Mouse (Mus musculus) c-Kit-positive CD71-positive TER-119-positive erythroid progenitor cells, embryonic 14.5 days (primary cell): ENCODE results near the gene Ubxn2a.

ENCODE experiments used
- DNase-seq: peaks from one replicate; pipeline ENCODE4 v3.0.0-alpha.2; 2013; ENCODE audit warnings: low spot score

Ubxn2a gene

DNA sequence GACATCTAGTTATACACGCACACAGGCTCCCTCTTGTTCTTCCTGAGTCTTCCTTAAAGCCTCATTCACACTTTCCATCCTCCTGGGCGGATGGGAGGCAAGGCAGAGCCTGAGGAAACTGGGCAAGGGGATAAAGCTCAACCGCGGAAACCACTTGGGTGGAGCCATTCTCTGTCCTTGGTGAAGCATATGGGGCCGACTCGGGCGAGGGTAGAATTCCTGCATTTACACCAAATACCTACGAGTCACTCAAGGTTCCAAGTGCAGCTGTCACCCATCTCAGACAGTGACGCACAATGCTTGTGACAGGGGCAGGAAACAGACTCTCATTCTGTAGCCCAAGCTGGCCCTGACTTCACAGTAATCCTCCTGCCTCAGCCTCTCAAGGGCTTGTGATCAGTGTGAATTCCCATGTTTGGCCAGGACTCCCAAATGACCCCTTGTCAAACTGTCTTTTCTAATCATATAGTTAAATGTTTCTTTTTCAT, 29.2 kb downstream of the Ubxn2a start:
- DNase-seq, result no peak

DNA sequence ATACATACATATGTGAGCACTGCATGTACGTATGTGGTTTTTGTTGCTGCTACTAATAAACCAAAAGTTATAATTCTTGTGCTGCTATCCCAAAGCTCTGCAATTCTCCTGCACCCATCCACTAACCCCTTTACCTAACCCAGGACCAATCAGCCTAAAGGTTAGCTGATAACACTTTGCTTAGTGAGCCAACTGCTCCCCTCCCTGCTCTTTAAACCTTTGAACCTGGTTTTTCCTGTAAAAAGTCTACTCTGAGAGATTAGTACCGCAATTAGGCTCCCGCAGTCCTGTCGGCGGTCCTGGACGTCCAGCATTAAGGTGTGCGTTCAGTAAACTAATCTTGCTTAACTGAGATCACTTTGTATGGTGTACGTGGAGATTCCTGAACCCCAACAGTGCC, 31.9 kb downstream of the Ubxn2a start:
- no peak for DNase-seq

DNA sequence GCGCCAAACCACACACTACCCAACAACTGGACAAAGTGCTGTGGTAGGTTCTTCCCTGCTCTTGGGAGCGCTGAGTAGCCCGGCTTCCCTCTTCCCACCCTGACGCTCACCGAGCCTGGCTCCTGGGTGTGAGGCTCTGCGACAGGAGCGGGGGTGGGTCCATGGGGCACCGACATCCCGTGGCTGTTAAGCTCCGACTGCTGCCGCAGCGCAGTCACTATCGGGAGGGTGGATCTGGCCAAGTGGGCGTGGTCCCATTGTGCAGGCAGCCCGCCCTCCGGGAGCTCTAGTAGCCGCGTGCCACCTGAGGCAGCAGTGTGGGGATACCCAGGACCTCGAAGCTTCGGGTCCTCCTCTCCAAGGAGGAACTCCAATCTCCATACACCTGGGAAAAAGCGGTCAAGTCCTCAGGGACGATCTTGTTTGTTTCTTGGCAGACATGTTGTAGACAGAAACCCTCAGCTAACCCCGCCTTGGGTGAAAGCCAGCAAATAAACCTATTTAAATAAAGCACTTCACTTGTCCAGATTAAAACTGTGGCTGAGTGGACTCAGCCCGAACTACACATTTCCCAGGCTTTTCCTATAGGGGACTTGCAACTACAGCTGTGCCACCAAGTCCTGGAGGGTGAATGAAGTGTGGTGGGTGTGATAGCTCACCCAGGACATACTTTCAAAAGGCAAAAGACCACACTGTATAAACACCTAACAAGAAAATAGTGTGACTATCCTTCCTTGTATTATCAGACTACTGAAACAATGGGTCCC, 33.2 kb downstream of the Ubxn2a start, which contains the start of gene Mfsd2b:
Gene Mfsd2b (minus strand): TSS at position 199 of the 767 bp plus-strand sequence.
- DNase-seq, result peak; percentile 91

DNA sequence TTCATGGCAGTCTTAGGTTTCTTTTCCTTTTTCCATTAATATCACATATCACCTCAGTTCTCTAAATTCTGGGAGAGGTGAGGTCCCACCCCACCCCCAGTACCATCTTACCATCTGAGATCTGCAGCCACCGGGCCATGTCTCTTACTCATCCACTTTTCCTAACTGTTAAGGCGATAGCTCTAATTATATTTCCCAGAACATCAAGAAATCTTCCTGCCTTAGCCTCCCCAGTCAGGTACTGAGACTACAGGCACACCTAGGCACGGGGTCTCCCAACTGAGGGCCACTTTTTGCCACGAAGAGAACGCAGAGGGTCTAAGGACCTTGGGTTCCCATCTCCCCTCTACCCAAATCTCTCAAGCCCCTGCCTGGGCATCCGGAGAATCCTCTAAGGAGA, 34.0 kb downstream of the Ubxn2a start:
- no peak for DNase-seq

DNA sequence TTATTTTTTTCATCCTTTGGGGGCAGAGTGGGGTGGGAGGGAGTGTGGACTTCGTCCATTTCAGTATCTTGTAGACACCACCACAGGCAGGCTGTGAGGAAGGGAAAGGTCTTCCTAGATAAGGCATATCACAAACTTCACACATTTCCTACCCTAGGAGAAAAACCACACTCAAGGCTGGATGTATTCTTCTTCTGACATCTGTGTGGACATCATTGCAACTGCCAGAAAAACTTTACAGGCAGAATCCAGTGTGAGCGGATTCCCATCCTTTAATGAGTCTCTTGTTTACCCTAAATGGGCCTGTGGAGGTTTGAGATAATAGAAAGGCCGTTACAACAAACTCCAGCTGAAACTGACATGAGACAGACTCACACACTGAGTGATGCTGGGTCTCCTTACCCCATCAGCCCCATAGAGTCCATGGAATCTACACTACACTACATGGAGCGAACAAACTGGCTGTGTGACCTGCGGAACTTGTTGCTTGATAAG, 34.5 kb downstream of the Ubxn2a start:
- DNase-seq, result peak; percentile 87

DNA sequence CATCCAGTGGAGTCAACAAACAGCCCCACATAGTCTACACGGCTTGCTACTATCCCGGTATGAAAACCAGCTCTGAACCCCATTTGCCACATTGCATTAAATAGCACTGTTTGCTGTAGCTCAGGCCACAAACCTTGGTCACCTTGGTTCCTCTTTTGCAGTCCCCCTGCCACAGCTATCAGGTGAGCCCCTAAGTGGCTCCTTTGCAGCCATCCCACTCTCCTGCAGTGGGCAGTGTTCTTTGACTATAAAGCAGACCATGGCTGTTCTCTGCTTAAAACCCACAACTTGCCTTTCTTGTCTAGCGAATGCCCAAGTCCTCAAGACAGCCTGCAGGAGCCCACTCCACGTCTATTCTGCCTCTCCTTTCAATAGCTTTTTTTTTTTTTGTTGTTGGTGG, 35.2 kb downstream of the Ubxn2a start:
- no peak for DNase-seq

DNA sequence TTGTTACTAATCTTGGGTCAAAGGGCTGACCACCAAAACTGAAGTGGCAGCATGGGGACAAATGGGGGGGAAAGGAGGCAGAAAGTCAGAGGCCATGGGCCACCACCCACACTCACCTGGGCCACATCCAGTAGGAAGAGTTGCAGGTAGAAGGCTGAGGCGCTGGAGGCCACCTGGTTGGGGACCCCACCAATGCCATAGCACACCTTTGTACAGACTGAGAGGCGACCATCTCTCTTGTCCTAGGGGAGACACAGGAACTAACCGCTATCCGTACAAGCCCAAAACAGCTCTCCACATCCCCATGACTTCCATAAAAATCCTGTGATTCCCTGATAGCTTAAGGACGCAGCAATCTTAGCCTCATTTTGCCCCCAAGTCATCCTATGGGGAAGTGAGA, 36.2 kb downstream of the Ubxn2a start:
- DNase-seq, result no peak

DNA sequence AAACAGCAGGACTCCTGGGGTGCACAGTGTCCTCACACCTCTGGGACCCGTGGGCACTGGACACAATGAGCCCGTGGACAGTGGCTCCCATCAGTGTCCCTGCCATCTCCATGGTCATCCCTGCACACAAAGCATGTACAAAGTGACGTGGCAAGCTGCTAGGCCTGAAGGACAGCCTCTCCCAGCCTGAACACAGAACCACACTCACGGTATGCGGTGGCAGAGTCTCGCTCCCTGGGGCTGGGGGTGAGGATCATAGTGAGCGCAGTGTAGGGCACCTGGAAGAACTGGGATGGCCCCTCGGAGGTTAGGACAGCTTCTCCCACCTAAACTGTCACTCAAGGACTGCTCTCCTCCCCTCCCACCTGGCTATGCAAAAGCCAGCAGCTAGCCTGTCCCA, 38.6 kb downstream of the Ubxn2a start:
- DNase-seq, result no peak

DNA sequence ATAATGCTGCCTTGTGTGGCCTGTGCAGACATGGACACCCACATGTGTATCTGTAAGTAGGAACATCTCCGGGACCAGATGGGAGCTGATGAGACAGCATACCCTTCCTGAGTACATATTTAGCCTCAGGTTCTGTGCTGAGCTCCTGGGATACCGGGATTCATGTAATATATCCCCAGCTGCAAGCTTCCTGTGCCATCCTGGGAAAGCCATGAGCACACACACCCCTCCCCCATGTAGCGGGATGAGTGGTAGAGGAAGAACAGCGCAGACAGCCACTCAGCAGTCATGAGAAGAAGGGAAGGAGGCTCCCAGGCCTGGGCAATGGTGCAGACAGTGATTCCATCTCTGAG, 43.2 kb downstream of the Ubxn2a start:
- DNase-seq, result no peak

DNA sequence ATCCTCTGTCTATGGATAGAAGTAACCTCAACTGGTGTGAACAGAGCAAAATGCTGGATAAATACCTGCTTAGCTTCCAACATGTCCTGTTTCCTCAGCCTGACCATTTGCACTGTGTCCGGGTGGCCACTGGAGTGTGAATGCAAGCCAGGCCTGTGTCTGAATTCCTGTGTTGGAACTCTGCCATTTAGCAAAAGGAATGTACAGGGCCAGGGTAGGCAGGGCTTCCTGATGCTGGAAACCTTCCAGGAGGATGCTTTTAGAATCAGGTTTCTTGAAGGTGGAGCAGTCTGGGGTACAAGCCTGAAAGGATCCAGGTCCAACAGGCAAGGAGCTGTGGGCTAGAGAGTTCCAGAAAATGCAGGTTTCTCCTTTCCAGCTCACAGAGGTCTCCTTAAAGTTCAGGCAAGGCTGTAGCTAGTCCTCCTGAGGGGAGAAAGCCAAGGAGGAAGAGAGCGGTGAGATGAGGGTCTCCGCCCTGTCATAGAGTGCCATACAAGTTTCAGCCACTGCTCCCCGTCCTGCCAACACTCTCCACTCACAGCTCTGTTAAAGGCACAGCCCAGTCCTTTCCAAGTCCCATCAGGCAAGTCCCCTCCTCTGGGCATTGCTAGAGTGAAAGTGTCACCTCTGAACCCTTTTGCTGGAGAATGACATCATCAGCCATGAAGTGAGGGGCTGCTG, 43.7 kb downstream of the Ubxn2a start:
- no peak for DNase-seq

DNA sequence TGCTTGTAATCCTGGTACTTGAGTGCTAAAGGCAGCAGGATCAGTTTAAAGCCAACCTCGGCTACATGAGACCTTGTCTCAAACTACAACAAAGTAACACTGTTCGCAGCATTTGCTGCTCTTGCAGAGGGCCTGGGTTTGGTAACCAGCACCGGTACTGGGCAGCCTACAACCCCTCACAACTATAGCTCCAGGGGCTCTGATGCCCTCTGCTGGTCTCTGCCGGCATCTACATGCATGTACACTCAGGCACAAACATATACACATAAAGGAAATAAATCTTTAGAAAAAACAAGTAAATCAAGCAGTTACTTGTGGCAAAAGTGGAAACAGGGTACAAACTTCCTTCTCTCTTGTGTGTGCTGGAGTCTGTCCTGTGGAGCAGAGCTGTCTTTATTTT, 44.8 kb downstream of the Ubxn2a start:
- no peak for DNase-seq

DNA sequence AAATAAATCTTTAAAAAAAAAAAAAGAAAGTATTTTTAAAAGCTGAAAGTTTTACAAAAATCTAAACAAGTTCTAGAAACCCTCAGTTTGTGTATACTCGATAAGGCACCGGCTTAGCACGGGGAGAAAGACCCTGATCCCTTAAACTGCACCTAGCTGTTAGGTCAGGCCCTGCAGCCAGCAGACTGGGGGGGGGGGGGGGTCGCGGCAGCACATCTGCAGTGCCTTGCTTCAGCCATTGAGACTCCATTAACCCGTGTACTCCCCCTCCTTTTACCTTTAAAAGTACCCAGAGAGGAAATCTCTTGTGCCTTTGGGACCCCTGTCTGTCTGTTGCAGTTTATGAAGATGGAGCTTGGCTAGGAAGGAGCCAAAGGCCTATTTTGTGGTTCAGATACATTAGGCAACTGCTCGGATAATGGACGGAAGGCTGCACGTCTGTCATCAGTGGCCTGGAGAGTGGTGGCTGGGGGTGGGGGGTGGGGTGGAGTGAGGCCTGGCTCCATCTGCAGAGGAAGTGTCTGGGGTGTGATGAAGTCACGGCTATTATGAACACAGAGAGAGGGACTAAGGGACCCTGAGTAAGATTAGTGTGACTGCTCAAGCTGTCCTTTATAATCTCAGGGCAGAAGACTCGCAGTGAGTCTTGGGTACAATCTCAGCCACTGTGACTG, 48.1 kb downstream of the Ubxn2a start:
- DNase-seq, result no peak

DNA sequence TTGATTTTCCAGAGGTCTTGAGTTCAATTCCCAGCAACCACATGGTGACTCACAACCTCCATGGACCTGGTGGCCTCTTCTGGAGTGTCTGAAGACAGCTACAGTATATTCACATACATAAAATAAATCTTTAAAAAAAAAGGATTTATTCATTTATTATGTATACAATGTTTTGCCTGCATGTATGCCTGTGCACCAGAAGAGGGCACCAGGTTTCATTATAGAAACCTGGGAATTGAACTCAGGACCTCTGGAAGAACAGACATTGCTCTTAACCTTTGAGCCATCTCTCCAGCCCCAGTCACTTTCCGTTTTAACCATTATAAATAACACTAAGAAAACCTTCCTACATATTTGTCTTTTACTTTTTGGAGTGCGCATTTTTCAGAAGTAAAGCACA, 50.7 kb downstream of the Ubxn2a start:
- DNase-seq, result no peak

DNA sequence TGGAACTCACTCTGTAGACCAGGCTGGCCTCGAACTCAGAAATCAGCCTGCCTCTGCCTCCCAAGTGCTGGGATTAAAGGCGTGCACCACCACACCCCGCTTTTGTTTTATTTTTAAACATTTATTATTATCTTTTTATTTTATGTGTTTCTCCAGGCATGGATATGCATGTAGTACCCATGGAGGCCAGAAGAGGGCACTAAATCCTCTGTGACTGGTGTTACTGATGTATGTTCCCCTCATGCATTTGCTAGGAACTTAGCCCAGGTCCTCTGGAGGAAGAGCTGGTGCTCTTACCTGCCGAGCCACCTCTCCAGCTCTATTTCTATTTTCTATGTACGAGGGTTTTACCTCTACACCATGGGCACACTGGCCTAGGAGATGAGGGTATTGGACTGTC, 51.3 kb downstream of the Ubxn2a start:
- no peak for DNase-seq

DNA sequence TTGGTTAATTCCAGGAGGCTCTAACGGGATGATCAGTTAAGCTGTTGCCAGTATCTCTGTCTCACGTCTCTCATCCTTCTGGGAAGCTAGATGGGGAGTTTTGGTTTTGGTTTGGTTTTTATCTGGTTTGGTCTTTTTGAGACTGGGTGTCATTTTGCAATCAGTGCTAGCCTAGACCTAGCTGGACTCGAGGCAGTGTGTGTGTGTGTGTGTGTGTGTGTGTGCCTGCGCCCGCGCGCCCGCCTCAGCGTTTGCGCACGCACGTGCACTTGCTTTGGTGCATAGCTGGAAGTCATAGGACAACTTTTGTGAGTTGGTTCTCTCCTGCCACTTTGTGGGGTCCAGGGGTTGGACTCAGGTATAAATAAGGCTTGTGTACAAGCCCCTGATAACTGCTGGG, 63.8 kb downstream of the Ubxn2a start:
- peak; percentile 51 for DNase-seq

DNA sequence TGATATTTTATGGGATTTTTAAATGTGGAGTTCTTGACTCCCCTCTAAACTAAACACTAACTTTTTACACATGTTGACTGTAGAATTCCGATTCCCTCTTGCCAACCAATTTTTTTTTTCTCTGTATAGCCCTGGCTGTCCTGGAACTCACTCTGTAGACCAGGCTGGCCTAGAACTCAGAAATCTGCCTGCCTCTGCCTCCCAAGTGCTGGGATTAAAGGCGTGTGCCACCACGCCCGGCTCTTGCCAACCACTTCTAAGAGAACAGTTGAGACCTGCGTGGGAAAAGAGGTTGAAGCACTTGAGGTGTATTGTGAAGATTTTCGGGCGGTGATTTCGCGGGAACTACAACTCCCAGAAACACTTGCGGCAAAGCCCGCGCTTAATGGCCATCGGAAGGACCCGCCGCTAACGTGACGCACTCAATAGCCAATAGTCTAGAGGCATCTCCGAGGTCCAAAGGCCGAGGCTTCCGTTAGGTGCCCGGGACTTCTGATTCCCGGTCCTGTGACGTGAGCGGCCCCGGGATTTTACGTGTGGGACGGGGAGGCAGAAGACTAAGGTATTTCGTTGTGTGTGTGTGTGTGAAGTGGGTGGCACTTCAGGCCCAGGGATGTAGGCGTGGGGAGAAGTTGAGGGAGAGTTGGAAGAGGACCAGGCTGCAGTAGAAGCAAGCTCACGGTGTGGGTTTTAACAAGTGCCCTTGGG, 64.5 kb downstream of the Ubxn2a start, which contains the start of gene Wdcp:
Gene Wdcp (plus strand): TSS at position 414 of the 708 bp plus-strand sequence.
- DNase-seq, result peak; percentile 85

DNA sequence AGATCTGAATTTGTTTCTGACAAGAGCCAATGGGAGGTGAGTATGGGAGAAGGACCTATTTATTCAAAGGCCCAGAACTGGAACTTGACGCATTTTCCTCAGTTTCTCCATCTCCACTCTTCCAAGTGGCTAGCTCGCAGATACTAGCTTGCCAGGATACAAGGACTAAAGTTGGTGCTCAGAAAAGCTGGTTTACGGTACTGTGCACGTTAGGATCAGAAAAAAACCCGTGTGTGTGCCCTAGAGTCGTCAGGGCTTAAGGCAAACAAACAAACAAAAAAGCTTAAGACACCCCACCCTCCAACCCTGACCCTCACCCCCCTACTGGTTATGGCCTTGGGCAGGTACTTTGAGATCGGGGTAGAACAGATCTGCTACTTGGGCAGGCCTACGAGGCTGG, 65.0 kb downstream of the Ubxn2a start:
- DNase-seq, result no peak

DNA sequence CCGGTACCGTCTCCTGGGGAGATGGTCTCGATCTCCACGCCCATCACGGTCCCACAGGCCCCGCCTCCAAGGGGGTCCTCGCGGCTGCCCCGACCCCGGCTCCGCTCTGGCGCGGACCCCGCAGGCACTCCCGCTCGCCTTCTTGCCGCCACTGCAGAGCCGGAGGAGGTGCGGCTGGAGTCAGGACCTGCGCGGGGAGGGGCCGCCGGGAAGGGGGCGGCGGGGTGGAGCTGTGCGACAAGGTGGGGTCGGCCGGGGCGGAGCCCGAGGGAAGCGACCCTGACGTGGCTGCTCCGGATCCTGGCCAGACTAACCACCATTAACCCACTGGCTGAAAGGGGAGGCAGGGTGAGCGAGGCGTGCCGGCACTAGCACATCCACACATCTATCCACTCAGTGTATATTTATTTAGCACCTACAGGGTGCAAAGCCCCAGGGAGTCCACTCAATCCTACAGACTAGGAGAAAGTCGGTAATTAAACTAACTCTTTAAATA, 66.1 kb downstream of the Ubxn2a start, which contains the start of gene Fkbp1b:
Gene Fkbp1b (minus strand): TSS at position 200 of the 496 bp plus-strand sequence.
- DNase-seq, result no peak

DNA sequence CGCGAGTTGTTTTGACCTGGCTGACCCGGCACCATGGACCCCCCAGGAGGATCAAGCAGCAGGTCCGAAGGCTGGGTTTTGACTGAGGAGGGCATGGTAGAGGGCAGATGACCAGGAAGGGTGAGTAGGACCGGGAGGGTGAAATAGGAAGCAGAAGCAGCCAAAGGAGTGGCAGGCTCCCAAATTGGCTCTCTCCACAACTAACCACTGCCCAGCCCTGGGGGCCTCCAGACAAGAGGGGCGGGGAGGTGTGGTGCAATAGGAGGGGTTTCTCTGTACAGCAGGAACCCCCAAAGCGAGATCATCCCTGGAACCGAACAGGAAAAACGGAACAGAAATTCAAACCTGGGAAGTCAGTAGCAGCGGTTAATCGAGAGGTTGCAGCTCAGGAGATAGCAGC, 66.8 kb downstream of the Ubxn2a start:
- DNase-seq, result no peak

DNA sequence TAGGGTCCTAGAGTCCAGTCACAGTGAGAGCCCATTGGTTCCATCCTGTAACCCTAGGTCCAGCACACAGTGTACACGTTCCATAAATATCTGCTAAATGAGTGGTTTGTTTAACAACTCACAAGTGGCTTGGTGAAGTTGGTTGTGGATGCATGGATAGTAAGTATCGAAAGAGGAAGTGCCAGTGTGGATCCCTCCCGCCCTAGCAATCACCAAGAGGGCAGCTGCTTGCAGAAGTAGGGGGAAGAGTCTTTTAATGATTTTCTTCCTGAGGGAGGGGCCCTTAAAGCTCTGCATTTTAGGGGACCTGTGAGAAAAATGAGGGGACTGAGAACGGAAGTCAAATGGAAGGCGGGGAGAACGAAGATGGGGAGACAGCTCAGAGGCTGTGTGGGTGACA, 67.5 kb downstream of the Ubxn2a start:
- no peak for DNase-seq

DNA sequence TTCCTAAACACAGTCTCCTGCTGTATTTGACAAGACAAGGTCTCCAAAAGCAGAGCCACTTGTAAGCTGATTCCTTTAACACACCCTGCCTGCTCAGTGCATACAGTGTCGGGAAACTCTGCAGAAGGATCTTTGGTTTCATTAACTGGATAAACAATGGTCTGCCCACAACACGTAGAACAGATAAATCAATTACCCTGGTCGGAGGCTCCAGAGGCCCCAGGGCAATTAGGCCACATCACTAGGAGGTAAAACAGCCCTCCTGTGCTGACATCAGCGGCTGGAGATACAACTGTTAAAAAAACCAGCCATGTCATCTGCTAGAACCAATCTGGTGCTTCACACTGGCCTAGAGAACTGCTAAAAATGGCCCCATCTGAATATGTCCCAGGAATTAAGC, 70.5 kb downstream of the Ubxn2a start:
- no peak for DNase-seq
